Mouse (Mus musculus): ENCODE measurements around the gene Vps13c.

Gene Vps13c

GRCm38 (mm10) chr9:67878197-67878769 is 38.1 kb downstream of the Vps13c start:
- no peak for DNase-seq (ENCODE audit: low read depth, low spot score)

GRCm38 (mm10) chr9:67883349-67883984 is 43.3 kb downstream of the Vps13c start:
- no peak for DNase-seq (ENCODE audit: low read depth, low spot score)

GRCm38 (mm10) chr9:67884095-67884494 is 43.9 kb downstream of the Vps13c start:
- DNase-seq (ENCODE audit: low read depth, low spot score): no peak

GRCm38 (mm10) chr9:67886981-67887720 is 47.0 kb downstream of the Vps13c start:
- DNase-seq (ENCODE audit: low read depth, low spot score): no peak

GRCm38 (mm10) chr9:67893474-67893873 is 53.3 kb downstream of the Vps13c start:
- DNase-seq (ENCODE audit: low read depth, low spot score): no peak

GRCm38 (mm10) chr9:67896646-67897295 is 56.6 kb downstream of the Vps13c start:
- DNase-seq (ENCODE audit: low read depth, low spot score): no peak

- no peak for DNase-seq (ENCODE audit: low read depth, low spot score)
Observed at GRCm38 (mm10) chr9:67900398-67900797, 60.2 kb downstream of the Vps13c start.

GRCm38 (mm10) chr9:67904355-67904754 is 64.2 kb downstream of the Vps13c start:
- DNase-seq (ENCODE audit: low read depth, low spot score): no peak

- DNase-seq (ENCODE audit: low read depth, low spot score): no peak
Observed at GRCm38 (mm10) chr9:67905541-67905940, 65.3 kb downstream of the Vps13c start.

GRCm38 (mm10) chr9:67914681-67915080 is 74.5 kb downstream of the Vps13c start:
- DNase-seq (ENCODE audit: low read depth, low spot score): no peak

GRCm38 (mm10) chr9:67922350-67922749 is 82.2 kb downstream of the Vps13c start:
- no peak for DNase-seq (ENCODE audit: low read depth, low spot score)

GRCm38 (mm10) chr9:67930629-67931028 is 90.4 kb downstream of the Vps13c start:
- peak; percentile 1 for DNase-seq (ENCODE audit: low read depth, low spot score)

GRCm38 (mm10) chr9:67937286-67937685 is 97.1 kb downstream of the Vps13c start:
- no peak for DNase-seq (ENCODE audit: low read depth, low spot score)

GRCm38 (mm10) chr9:67955466-67956010 is 115.3 kb downstream of the Vps13c start:
- peak; percentile 24 for DNase-seq (ENCODE audit: low read depth, low spot score)

GRCm38 (mm10) chr9:67961953-67962352 is 121.8 kb downstream of the Vps13c start:
- DNase-seq (ENCODE audit: low read depth, low spot score): no peak

- no peak for DNase-seq (ENCODE audit: low read depth, low spot score)
Observed at GRCm38 (mm10) chr9:67965889-67966288, 125.7 kb downstream of the Vps13c start.

- DNase-seq (ENCODE audit: low read depth, low spot score): no peak
Observed at GRCm38 (mm10) chr9:67967011-67967410, 126.8 kb downstream of the Vps13c start.

- no peak for DNase-seq (ENCODE audit: low read depth, low spot score)
Observed at GRCm38 (mm10) chr9:67973451-67973850, 133.3 kb downstream of the Vps13c start.

GRCm38 (mm10) chr9:67975491-67975890 is 135.3 kb downstream of the Vps13c start:
- no peak for DNase-seq (ENCODE audit: low read depth, low spot score)

- DNase-seq (ENCODE audit: low read depth, low spot score): no peak
Observed at GRCm38 (mm10) chr9:68006566-68006965, 166.4 kb downstream of the Vps13c start.

GRCm38 (mm10) chr9:68014991-68015396 is 174.8 kb downstream of the Vps13c start:
- peak; percentile 43 for DNase-seq (ENCODE audit: low read depth, low spot score)

Data from WW6 (cell line).